Mouse (Mus musculus): ENCODE data around the gene Lrg1. TPM values are rescaled to one million over a fixed set of nuclear protein-coding genes. Genes with fewer than 3 reads are reported as not detected.

Lrg1 gene
- polyA plus RNA-seq, 1 experiment: 0.18 TPM

- TF ChIP-seq POLR2A (IDR thresholded peaks at IDR 0.05; ENCODE audit: borderline replicate concordance, extremely low read depth, insufficient read depth, insufficient read length, poor library complexity, severe bottlenecking) (no peak), CTCF (IDR thresholded peaks at IDR 0.05; ENCODE audit: borderline replicate concordance, extremely low read depth, insufficient read depth, insufficient read length) (no peak)
Observed at GRCm38 (mm10) chr17:56080781-56081585, 40.8 kb downstream of the Lrg1 start.

GRCm38 (mm10) chr17:56079921-56080320 is 41.9 kb downstream of the Lrg1 start:
- DNase-seq (ENCODE audit: low read depth): peak; percentile 10
- TF ChIP-seq CTCF (IDR thresholded peaks at IDR 0.05; ENCODE audit: borderline replicate concordance, extremely low read depth, insufficient read depth, insufficient read length) (no peak), POLR2A (IDR thresholded peaks at IDR 0.05; ENCODE audit: borderline replicate concordance, extremely low read depth, insufficient read depth, insufficient read length, poor library complexity, severe bottlenecking) (no peak)

More at GRCm38 (mm10) chr17:56080781-56081585, 40.8 kb downstream of the Lrg1 start:
- DNase-seq (ENCODE audit: low read depth): peak; percentile 95

- DNase-seq (ENCODE audit: low read depth): peak; percentile 100
- TF ChIP-seq POLR2A (IDR thresholded peaks at IDR 0.05; ENCODE audit: borderline replicate concordance, extremely low read depth, insufficient read depth, insufficient read length, poor library complexity, severe bottlenecking): peak; percentile 89
- no peak for TF ChIP-seq CTCF (IDR thresholded peaks at IDR 0.05; ENCODE audit: borderline replicate concordance, extremely low read depth, insufficient read depth, insufficient read length)
Observed at GRCm38 (mm10) chr17:56078880-56079795, 42.7 kb downstream of the Lrg1 start, which contains the start of gene Hdgfl2. Gene Hdgfl2, plus strand, starts transcription at chr17:56079634.

GRCm38 (mm10) chr17:56078361-56078760 is 43.4 kb downstream of the Lrg1 start:
- peak; percentile 11 for DNase-seq (ENCODE audit: low read depth)

- no peak for DNase-seq (ENCODE audit: low read depth)
- TF ChIP-seq CTCF (IDR thresholded peaks at IDR 0.05; ENCODE audit: borderline replicate concordance, extremely low read depth, insufficient read depth, insufficient read length): no peak
- no peak for TF ChIP-seq POLR2A (IDR thresholded peaks at IDR 0.05; ENCODE audit: borderline replicate concordance, extremely low read depth, insufficient read depth, insufficient read length, poor library complexity, severe bottlenecking)
Observed at GRCm38 (mm10) chr17:56077523-56077922, 44.3 kb downstream of the Lrg1 start.

- peak; percentile 41; the same call in 1 of the 2 replicates for TF ChIP-seq CTCF (IDR thresholded peaks at IDR 0.05; ENCODE audit: borderline replicate concordance, extremely low read depth, insufficient read depth, insufficient read length)
- TF ChIP-seq POLR2A (IDR thresholded peaks at IDR 0.05; ENCODE audit: borderline replicate concordance, extremely low read depth, insufficient read depth, insufficient read length, poor library complexity, severe bottlenecking): peak; percentile 51; the same call in 1 of the 2 replicates
- peak; percentile 99 for DNase-seq (ENCODE audit: low read depth)
Observed at GRCm38 (mm10) chr17:56074827-56075208, 47.0 kb downstream of the Lrg1 start, which contains the start of gene Ubxn6. Gene Ubxn6, minus strand, starts transcription at chr17:56075028.

- DNase-seq (ENCODE audit: low read depth): peak; percentile 83
- no peak for TF ChIP-seq CTCF (IDR thresholded peaks at IDR 0.05; ENCODE audit: borderline replicate concordance, extremely low read depth, insufficient read depth, insufficient read length)
- no peak for TF ChIP-seq POLR2A (IDR thresholded peaks at IDR 0.05; ENCODE audit: borderline replicate concordance, extremely low read depth, insufficient read depth, insufficient read length, poor library complexity, severe bottlenecking)
Observed at GRCm38 (mm10) chr17:56074097-56074826, 47.5 kb downstream of the Lrg1 start.

GRCm38 (mm10) chr17:56072243-56072642 is 49.6 kb downstream of the Lrg1 start:
- DNase-seq (ENCODE audit: low read depth): no peak
- TF ChIP-seq POLR2A (IDR thresholded peaks at IDR 0.05; ENCODE audit: borderline replicate concordance, extremely low read depth, insufficient read depth, insufficient read length, poor library complexity, severe bottlenecking): no peak
- TF ChIP-seq CTCF (IDR thresholded peaks at IDR 0.05; ENCODE audit: borderline replicate concordance, extremely low read depth, insufficient read depth, insufficient read length): no peak

- TF ChIP-seq CTCF (IDR thresholded peaks at IDR 0.05; ENCODE audit: borderline replicate concordance, extremely low read depth, insufficient read depth, insufficient read length): no peak
- no peak for TF ChIP-seq POLR2A (IDR thresholded peaks at IDR 0.05; ENCODE audit: borderline replicate concordance, extremely low read depth, insufficient read depth, insufficient read length, poor library complexity, severe bottlenecking)
- no peak for DNase-seq (ENCODE audit: low read depth)
Observed at GRCm38 (mm10) chr17:56071126-56071525, 50.7 kb downstream of the Lrg1 start.

Other genes with a start within 250 kb of the Lrg1 start
- 3.8 and 4.3 TPM in 2 replicates for gene Zfp119a, start 243.1 kb downstream of the Lrg1 start, polyA plus RNA-seq (2012; rRNA removed)
- gene Zfp959, start 229.9 kb downstream of the Lrg1 start, polyA plus RNA-seq (2012; rRNA removed): 7.6 and 7.8 TPM in 2 replicates
- gene Zfp119b, start 172.5 kb downstream of the Lrg1 start, polyA plus RNA-seq (2012; rRNA removed): 2.6 and 3.4 TPM in 2 replicates
- gene Ebi3, start 169.4 kb downstream of the Lrg1 start, polyA plus RNA-seq (2012; rRNA removed): 3.7 and 3.8 TPM in 2 replicates
- gene Yju2, start 162.9 kb downstream of the Lrg1 start, polyA plus RNA-seq (2012; rRNA removed): 12.8 and 15.4 TPM in 2 replicates
- gene Shd, start 151.5 kb downstream of the Lrg1 start, polyA plus RNA-seq (2012; rRNA removed): 207 and 264 TPM in 2 replicates
- gene Fsd1, start 135.5 kb downstream of the Lrg1 start, polyA plus RNA-seq (2012; rRNA removed): 130 and 155 TPM in 2 replicates
- gene Stap2, start 116.4 kb downstream of the Lrg1 start, polyA plus RNA-seq (2012; rRNA removed): 5.7 and 7.5 TPM in 2 replicates
- gene Mpnd, start 116.3 kb downstream of the Lrg1 start, polyA plus RNA-seq (2012; rRNA removed): 223 and 288 TPM in 2 replicates
- gene Sh3gl1, start 85.4 kb downstream of the Lrg1 start, polyA plus RNA-seq (2012; rRNA removed): 90.3 and 121 TPM in 2 replicates
- 9.7 and 11.3 TPM in 2 replicates for gene Chaf1a, start 81.6 kb downstream of the Lrg1 start, polyA plus RNA-seq (2012; rRNA removed)
- gene Ubxn6, start 47.0 kb downstream of the Lrg1 start, polyA plus RNA-seq (2012; rRNA removed): 110 and 135 TPM in 2 replicates
- gene Hdgfl2, start 42.4 kb downstream of the Lrg1 start, polyA plus RNA-seq (2012; rRNA removed): 119 and 129 TPM in 2 replicates
- 0.11 and 0.16 TPM in 2 replicates for gene Plin4, start 12.2 kb downstream of the Lrg1 start, polyA plus RNA-seq (2012; rRNA removed)
- gene Plin5, start 4.4 kb downstream of the Lrg1 start, polyA plus RNA-seq (2012; rRNA removed): 0.43 and 0.67 TPM in 2 replicates
- gene Sema6b, start 18.3 kb upstream of the Lrg1 start, polyA plus RNA-seq (2012; rRNA removed): 35.0 and 48.5 TPM in 2 replicates
- 9.8 TPM in 2 replicates for gene Tnfaip8l1, start 40.5 kb upstream of the Lrg1 start, polyA plus RNA-seq (2012; rRNA removed)
- gene Mydgf, start 61.9 kb upstream of the Lrg1 start, polyA plus RNA-seq (2012; rRNA removed): 49.8 and 54.7 TPM in 2 replicates
- gene Dpp9, start 96.9 kb upstream of the Lrg1 start, polyA plus RNA-seq (2012; rRNA removed): 53.3 and 54.4 TPM in 2 replicates
- 27.0 and 31.0 TPM in 2 replicates for gene Fem1a, start 134.8 kb upstream of the Lrg1 start, polyA plus RNA-seq (2012; rRNA removed)
- gene Ticam1, start 154.8 kb upstream of the Lrg1 start, polyA plus RNA-seq (2012; rRNA removed): 3.4 and 3.7 TPM in 2 replicates
- 6.4 and 8.3 TPM in 2 replicates for gene Plin3, start 170.9 kb upstream of the Lrg1 start, polyA plus RNA-seq (2012; rRNA removed)
- gene Arrdc5, start 178.3 kb upstream of the Lrg1 start, polyA plus RNA-seq (2012; rRNA removed): not detected in 2 replicates
- 39.8 and 50.9 TPM in 2 replicates for gene Uhrf1, start 181.3 kb upstream of the Lrg1 start, polyA plus RNA-seq (2012; rRNA removed)
- gene Kdm4b, start 204.1 kb upstream of the Lrg1 start, polyA plus RNA-seq (2012; rRNA removed): 64.6 and 86.5 TPM in 2 replicates

Measured in brain, embryonic 14.5 days (tissue).